Mouse (Mus musculus): ENCODE results near the gene Ubald2.

Gene Ubald2

GRCm38 (mm10) chr11:116434287-116434966 is 533 bp downstream of the Ubald2 start:
- peak; percentile 74 for DNase-seq (ENCODE audit: low spot score)

GRCm38 (mm10) chr11:116434967-116435752 is 1.3 kb downstream of the Ubald2 start:
- peak; percentile 44 for DNase-seq (ENCODE audit: low spot score)

GRCm38 (mm10) chr11:116435992-116436724 is 2.3 kb downstream of the Ubald2 start:
- no peak for DNase-seq (ENCODE audit: low spot score)

GRCm38 (mm10) chr11:116436725-116437331 is 2.9 kb downstream of the Ubald2 start:
- no peak for DNase-seq (ENCODE audit: low spot score)

GRCm38 (mm10) chr11:116437541-116437940 is 3.6 kb downstream of the Ubald2 start:
- no peak for DNase-seq (ENCODE audit: low spot score)

- DNase-seq (ENCODE audit: low spot score), result no peak
Measured at GRCm38 (mm10) chr11:116439269-116440240, 5.7 kb downstream of the Ubald2 start.

- no peak for DNase-seq (ENCODE audit: low spot score)
Measured at GRCm38 (mm10) chr11:116440408-116441068, 6.6 kb downstream of the Ubald2 start.

GRCm38 (mm10) chr11:116442129-116442866 is 8.4 kb downstream of the Ubald2 start:
- DNase-seq (ENCODE audit: low spot score), result no peak

GRCm38 (mm10) chr11:116442867-116443177 is 8.9 kb downstream of the Ubald2 start:
- no peak for DNase-seq (ENCODE audit: low spot score)

- DNase-seq (ENCODE audit: low spot score), result no peak
Measured at GRCm38 (mm10) chr11:116443311-116443710, 9.4 kb downstream of the Ubald2 start.

- DNase-seq (ENCODE audit: low spot score), result no peak
Measured at GRCm38 (mm10) chr11:116443935-116444334, 10.0 kb downstream of the Ubald2 start.

GRCm38 (mm10) chr11:116445596-116446307 is 11.9 kb downstream of the Ubald2 start:
- DNase-seq (ENCODE audit: low spot score), result peak; percentile 96

- no peak for DNase-seq (ENCODE audit: low spot score)
Measured at GRCm38 (mm10) chr11:116446308-116446887, 12.5 kb downstream of the Ubald2 start.

- DNase-seq (ENCODE audit: low spot score), result no peak
Measured at GRCm38 (mm10) chr11:116447822-116448221, 13.9 kb downstream of the Ubald2 start.

GRCm38 (mm10) chr11:116449341-116449740 is 15.4 kb downstream of the Ubald2 start:
- DNase-seq (ENCODE audit: low spot score), result no peak

- no peak for DNase-seq (ENCODE audit: low spot score)
Measured at GRCm38 (mm10) chr11:116453889-116454288, 20.0 kb downstream of the Ubald2 start.

- no peak for DNase-seq (ENCODE audit: low spot score)
Measured at GRCm38 (mm10) chr11:116456234-116456633, 22.3 kb downstream of the Ubald2 start.

- DNase-seq (ENCODE audit: low spot score), result no peak
Measured at GRCm38 (mm10) chr11:116459786-116460185, 25.9 kb downstream of the Ubald2 start.

GRCm38 (mm10) chr11:116463338-116463737 is 29.4 kb downstream of the Ubald2 start:
- no peak for DNase-seq (ENCODE audit: low spot score)
